Mouse (Mus musculus) megakaryocyte, embryonic 14.5 days (primary cell): ENCODE data around the gene Tmem98. TPM values are rescaled to one million over a fixed set of nuclear protein-coding genes. Genes with fewer than 3 reads are reported as not detected.

Experiments used
- H3K27me3 ChIP-seq: replicated peaks from 2 replicates; pipeline ENCODE3; 2012; ENCODE audit warnings: inconsistent platforms
- H3K36me3 ChIP-seq: replicated peaks from 2 replicates; pipeline ENCODE3; 2012; ENCODE audit warnings: low read length, inconsistent platforms, mixed read lengths
- H3K4me1 ChIP-seq: 2 replicates; pipeline ENCODE4 v1.6.1; 2012; ENCODE audit warnings: inconsistent platforms
- H3K4me3 ChIP-seq: replicated peaks from 2 replicates; pipeline ENCODE3; 2012; ENCODE audit warnings: moderate library complexity, mild to moderate bottlenecking, inconsistent platforms
- H3K9me3 ChIP-seq: 2 replicates; pipeline ENCODE4 v1.6.1; 2012; ENCODE audit warnings: inconsistent platforms
- FLI1 ChIP-seq: IDR thresholded peaks from 2 replicates; pipeline ENCODE4 v1.6.1; 2012; ENCODE audit warnings: low read length, inconsistent platforms, mixed read lengths
- GATA1 ChIP-seq: IDR thresholded peaks from 3 replicates; pipeline ENCODE4 v1.6.1; 2012; ENCODE audit warnings: mixed read lengths, low read length, inconsistent platforms, borderline replicate concordance
- polyA plus RNA-seq: library from polyadenylated mRNA; stranded (reverse); fragments of >175 nt; gene quantifications from 2 replicates; pipeline ENCODE4 v1.2.3, GENCODE M21; 2012; ENCODE audit warnings: low replicate concordance; ENCODE audit not compliant: insufficient read depth

The Tmem98 gene
- polyA plus RNA-seq, 1 experiment: not detected

GRCm38 (mm10) chr11:80851859-80852258, 41.9 kb downstream of the Tmem98 start:
- H3K9me3 ChIP-seq: no peaks in the 10 kb centered on the region
- no peaks in the 10 kb centered on the region for H3K4me1 ChIP-seq
- H3K27me3 ChIP-seq: peaks cover 6% of the 10 kb centered on the region
- no peak overlapping the region for H3K4me3 ChIP-seq
- H3K36me3 ChIP-seq: no peaks in the 10 kb centered on the region
- no peak for TF ChIP-seq FLI1
- no peak for TF ChIP-seq GATA1

- H3K27me3 ChIP-seq: peaks cover under 1% of the 10 kb centered on the region
- no peaks in the 10 kb centered on the region for H3K9me3 ChIP-seq
- no peak for TF ChIP-seq GATA1
- TF ChIP-seq FLI1: no peak
- H3K4me1 ChIP-seq: no peaks in the 10 kb centered on the region; the same call in 1 of the 2 replicates
- no peaks in the 10 kb centered on the region for H3K36me3 ChIP-seq
- H3K4me3 ChIP-seq: no peak overlapping the region
These were observed 43.0 kb downstream of the Tmem98 start for GRCm38 (mm10) chr11:80853014-80853413.

- Histone ChIP-seq H3K9me3 (no peaks in the 10 kb centered on the region), H3K4me1 (no peaks in the 10 kb centered on the region; the same call in 1 of the 2 replicates), H3K4me3 (no peak overlapping the region), H3K27me3 (no peaks in the 10 kb centered on the region), H3K36me3 (no peaks in the 10 kb centered on the region)
- TF ChIP-seq FLI1: no peak
- TF ChIP-seq GATA1: no peak
These were observed 44.5 kb downstream of the Tmem98 start for GRCm38 (mm10) chr11:80854430-80854829.

- no peaks in the 10 kb centered on the region for H3K9me3 ChIP-seq
- no peak for TF ChIP-seq GATA1
- no peak for TF ChIP-seq FLI1
- no peak overlapping the region for H3K4me3 ChIP-seq
These were observed 44.9 kb downstream of the Tmem98 start for GRCm38 (mm10) chr11:80854908-80855307.

GRCm38 (mm10) chr11:80856827-80857226, 46.9 kb downstream of the Tmem98 start:
- no peak overlapping the region for H3K4me3 ChIP-seq
- TF ChIP-seq FLI1 (no peak), GATA1 (no peak)
- H3K27me3 ChIP-seq: peaks cover 2% of the 10 kb centered on the region
- H3K4me1 ChIP-seq: no peaks in the 10 kb centered on the region; the same call in 1 of the 2 replicates
- H3K36me3 ChIP-seq: no peaks in the 10 kb centered on the region
- no peaks in the 10 kb centered on the region for H3K9me3 ChIP-seq

More at GRCm38 (mm10) chr11:80854908-80855307, 44.9 kb downstream of the Tmem98 start:
- no peaks in the 10 kb centered on the region for H3K36me3 ChIP-seq
- H3K4me1 ChIP-seq: no peaks in the 10 kb centered on the region; the same call in 1 of the 2 replicates
- no peaks in the 10 kb centered on the region for H3K27me3 ChIP-seq

- H3K36me3 ChIP-seq: no peaks in the 10 kb centered on the region
- peaks cover 7% of the 10 kb centered on the region for H3K27me3 ChIP-seq
- no peaks in the 10 kb centered on the region; the same call in 1 of the 2 replicates for H3K4me1 ChIP-seq
- no peaks in the 10 kb centered on the region for H3K9me3 ChIP-seq
- TF ChIP-seq GATA1 (no peak), FLI1 (no peak)
- no peak within 1 kb of the TSS for H3K4me3 ChIP-seq
These were observed 48.1 kb downstream of the Tmem98 start, which contains the start of gene Spaca3 for GRCm38 (mm10) chr11:80858065-80858464. Gene Spaca3, plus strand, starts transcription at chr11:80858365.

- TF ChIP-seq GATA1 (no peak), FLI1 (no peak)
- H3K4me1 ChIP-seq: no peaks in the 10 kb centered on the region
- peaks cover 8% of the 10 kb centered on the region for H3K27me3 ChIP-seq
- no peaks in the 10 kb centered on the region for H3K9me3 ChIP-seq
- H3K36me3 ChIP-seq: no peaks in the 10 kb centered on the region
- no peak overlapping the region for H3K4me3 ChIP-seq
These were observed 53.0 kb downstream of the Tmem98 start for GRCm38 (mm10) chr11:80862941-80863340.

- Histone ChIP-seq H3K4me1 (peaks cover 7% of the 10 kb centered on the region), H3K9me3 (no peaks in the 10 kb centered on the region), H3K4me3 (no peak overlapping the region), H3K36me3 (no peaks in the 10 kb centered on the region), H3K27me3 (peaks cover 2% of the 10 kb centered on the region)
- TF ChIP-seq GATA1 (no peak), FLI1 (no peak)
These were observed 58.1 kb downstream of the Tmem98 start for GRCm38 (mm10) chr11:80868039-80868438.

Other genes starting within 250 kb of the Tmem98 start
- 1.1 TPM in 1 of 2 replicates, not detected in the other for gene Myo1d, start 30.1 kb upstream of the Tmem98 start, polyA plus RNA-seq
- not detected in 2 replicates for gene Spaca3, start 48.2 kb downstream of the Tmem98 start, polyA plus RNA-seq